Mouse (Mus musculus): Measurements from ENCODE around the gene Atp11a. TPM values are rescaled to one million over a fixed set of nuclear protein-coding genes. Genes with fewer than 3 reads are reported as not detected.

Atp11a gene
- total and polyA plus RNA-seq, 2 experiments from 2014 or later: 10.5 to 36.1 TPM

- Histone ChIP-seq H3K36me3 (ENCODE audit: insufficient read depth) (peaks cover 73% of the 10 kb centered on the region), H3K4me2 (ENCODE audit: low read depth) (no peak overlapping the region), H3K9me3 (ENCODE audit: low read length) (no peaks in the 10 kb centered on the region), H3K27ac (ENCODE audit: low read depth, low read length) (no peak overlapping the region), H3K4me3 (ENCODE audit: low read depth, low read length) (no peak overlapping the region), H3K27me3 (ENCODE audit: insufficient read depth, low read length) (no peaks in the 10 kb centered on the region), H3K9ac (no peak overlapping the region), H3K4me1 (ENCODE audit: insufficient read depth) (no peaks in the 10 kb centered on the region)
- ATAC-seq: no peak
- no peak for DNase-seq
- WGBS: 95% methylated on average over 11 of the region's 11 CpGs
- no peak for TF ChIP-seq CTCF (IDR thresholded peaks at IDR 0.05; ENCODE audit: low read depth)
Observed at GRCm38 (mm10) chr8:12842342-12842995, 85.7 kb downstream of the Atp11a start.

GRCm38 (mm10) chr8:12844347-12844950, 87.6 kb downstream of the Atp11a start:
- Histone ChIP-seq H3K4me3 (ENCODE audit: low read depth, low read length) (no peak overlapping the region), H3K4me2 (ENCODE audit: low read depth) (no peak overlapping the region), H3K36me3 (ENCODE audit: insufficient read depth) (peaks cover 77% of the 10 kb centered on the region), H3K9ac (no peak overlapping the region), H3K4me1 (ENCODE audit: insufficient read depth) (no peaks in the 10 kb centered on the region), H3K27me3 (ENCODE audit: insufficient read depth, low read length) (no peaks in the 10 kb centered on the region), H3K27ac (ENCODE audit: low read depth, low read length) (no peak overlapping the region), H3K9me3 (ENCODE audit: low read length) (no peaks in the 10 kb centered on the region)
- no peak for TF ChIP-seq CTCF (IDR thresholded peaks at IDR 0.05; ENCODE audit: low read depth)
- WGBS: 94% methylated on average over 16 of the region's 16 CpGs
- ATAC-seq (no peak), DNase-seq (no peak)

- WGBS: 91% methylated on average over 6 of the region's 6 CpGs
- ATAC-seq: no peak
Observed at GRCm38 (mm10) chr8:12846447-12846846, 89.6 kb downstream of the Atp11a start.

GRCm38 (mm10) chr8:12851241-12851640, 94.4 kb downstream of the Atp11a start:
- 91% methylated on average over 10 of the region's 10 CpGs for WGBS
- peaks cover 68% of the 10 kb centered on the region for H3K36me3 ChIP-seq (ENCODE audit: insufficient read depth)
- H3K27me3 ChIP-seq (ENCODE audit: insufficient read depth, low read length): no peaks in the 10 kb centered on the region
- no peak for ATAC-seq
- no peak for DNase-seq
- TF ChIP-seq CTCF (IDR thresholded peaks at IDR 0.05; ENCODE audit: low read depth): no peak
- no peaks in the 10 kb centered on the region for H3K4me1 ChIP-seq (ENCODE audit: insufficient read depth)
- H3K9ac ChIP-seq: no peak overlapping the region
- H3K9me3 ChIP-seq (ENCODE audit: low read length): no peaks in the 10 kb centered on the region
- no peak overlapping the region for H3K4me3 ChIP-seq (ENCODE audit: low read depth, low read length)
- H3K27ac ChIP-seq (ENCODE audit: low read depth, low read length): no peak overlapping the region
- H3K4me2 ChIP-seq (ENCODE audit: low read depth): no peak overlapping the region

More at GRCm38 (mm10) chr8:12846447-12846846, 89.6 kb downstream of the Atp11a start:
- Histone ChIP-seq H3K9me3 (ENCODE audit: low read length) (no peaks in the 10 kb centered on the region), H3K4me3 (ENCODE audit: low read depth, low read length) (no peak overlapping the region), H3K9ac (no peak overlapping the region), H3K36me3 (ENCODE audit: insufficient read depth) (peaks cover 89% of the 10 kb centered on the region), H3K27me3 (ENCODE audit: insufficient read depth, low read length) (no peaks in the 10 kb centered on the region), H3K27ac (ENCODE audit: low read depth, low read length) (no peak overlapping the region), H3K4me2 (ENCODE audit: low read depth) (no peak overlapping the region), H3K4me1 (ENCODE audit: insufficient read depth) (no peaks in the 10 kb centered on the region)
- TF ChIP-seq CTCF (IDR thresholded peaks at IDR 0.05; ENCODE audit: low read depth): no peak
- no peak for DNase-seq

DNA sequence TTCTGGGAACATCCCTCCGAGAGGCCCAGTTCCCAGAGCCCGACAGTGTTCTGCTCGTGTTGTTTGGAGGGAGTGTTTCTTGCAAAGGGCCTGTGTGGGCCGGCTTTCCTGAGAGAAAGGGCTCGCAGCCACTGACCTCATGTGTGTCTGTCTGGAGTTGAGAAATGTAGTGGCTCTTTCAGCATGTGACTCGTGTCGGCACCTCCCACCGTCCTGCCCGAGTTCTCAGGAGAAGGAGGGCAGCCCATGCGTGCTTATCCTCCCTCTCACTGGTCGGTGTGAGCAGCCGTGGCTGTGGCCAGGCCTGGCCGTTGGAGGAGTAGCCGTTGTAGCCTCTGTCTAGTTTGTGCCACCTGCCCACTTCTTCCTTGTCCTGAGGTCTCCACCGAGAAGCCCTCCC, 99.2 kb downstream of the Atp11a start:
- H3K27ac ChIP-seq (ENCODE audit: low read depth, low read length): no peak overlapping the region
- no peak overlapping the region for H3K9ac ChIP-seq
- H3K9me3 ChIP-seq (ENCODE audit: low read length): no peaks in the 10 kb centered on the region
- no peak for TF ChIP-seq CTCF (IDR thresholded peaks at IDR 0.05; ENCODE audit: low read depth)
- H3K27me3 ChIP-seq (ENCODE audit: insufficient read depth, low read length): no peaks in the 10 kb centered on the region
- H3K4me1 ChIP-seq (ENCODE audit: insufficient read depth): no peaks in the 10 kb centered on the region
- no peak overlapping the region for H3K4me2 ChIP-seq (ENCODE audit: low read depth)
- no peak overlapping the region for H3K4me3 ChIP-seq (ENCODE audit: low read depth, low read length)
- peaks cover 54% of the 10 kb centered on the region for H3K36me3 ChIP-seq (ENCODE audit: insufficient read depth)
- no peak for DNase-seq
- ATAC-seq: no peak
- WGBS: 81% methylated on average over 15 of the region's 15 CpGs

DNA sequence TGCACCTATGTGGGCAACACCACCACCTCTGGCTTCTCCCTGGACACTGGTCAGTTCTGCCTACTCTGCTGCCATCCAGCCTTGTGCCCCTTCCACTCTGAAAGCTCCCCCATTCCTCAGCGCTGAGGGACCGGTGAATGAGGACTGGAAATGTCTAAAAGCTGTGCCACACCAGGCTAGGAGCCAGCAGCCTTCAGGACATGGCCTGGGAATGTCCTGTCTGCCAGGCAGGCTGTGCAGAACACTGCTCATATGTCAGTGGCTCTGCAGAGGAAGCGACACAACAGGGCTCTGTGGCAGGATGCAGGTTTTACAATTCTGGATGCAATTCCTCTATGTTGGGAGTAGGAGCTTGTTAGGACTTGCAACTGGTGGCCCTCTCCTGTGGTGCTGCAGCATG, 106.2 kb downstream of the Atp11a start:
- Histone ChIP-seq H3K27me3 (ENCODE audit: insufficient read depth, low read length) (no peaks in the 10 kb centered on the region), H3K9ac (no peak overlapping the region), H3K27ac (ENCODE audit: low read depth, low read length) (no peak overlapping the region), H3K4me3 (ENCODE audit: low read depth, low read length) (no peak overlapping the region), H3K4me2 (ENCODE audit: low read depth) (no peak overlapping the region), H3K36me3 (ENCODE audit: insufficient read depth) (peaks cover 54% of the 10 kb centered on the region), H3K4me1 (ENCODE audit: insufficient read depth) (no peaks in the 10 kb centered on the region), H3K9me3 (ENCODE audit: low read length) (no peaks in the 10 kb centered on the region)
- WGBS: 84% methylated on average over 3 of the region's 3 CpGs
- TF ChIP-seq CTCF (IDR thresholded peaks at IDR 0.05; ENCODE audit: low read depth): no peak
- DNase-seq (no peak), ATAC-seq (0 out of 2 replicates have a peak, but pooled peaks have one; percentile 30)

GRCm38 (mm10) chr8:12863608-12864007, 106.8 kb downstream of the Atp11a start:
- H3K4me2 ChIP-seq (ENCODE audit: low read depth): no peak overlapping the region
- no peaks in the 10 kb centered on the region for H3K4me1 ChIP-seq (ENCODE audit: insufficient read depth)
- H3K9me3 ChIP-seq (ENCODE audit: low read length): no peaks in the 10 kb centered on the region
- no peak overlapping the region for H3K9ac ChIP-seq
- 83% methylated on average over 14 of the region's 14 CpGs for WGBS
- H3K27me3 ChIP-seq (ENCODE audit: insufficient read depth, low read length): no peaks in the 10 kb centered on the region
- ATAC-seq (no peak), DNase-seq (no peak)
- peaks cover 52% of the 10 kb centered on the region for H3K36me3 ChIP-seq (ENCODE audit: insufficient read depth)
- no peak overlapping the region for H3K27ac ChIP-seq (ENCODE audit: low read depth, low read length)
- TF ChIP-seq CTCF (IDR thresholded peaks at IDR 0.05; ENCODE audit: low read depth): no peak
- H3K4me3 ChIP-seq (ENCODE audit: low read depth, low read length): no peak overlapping the region
